Mouse (Mus musculus) lung, postnatal 0 days (tissue): ENCODE results near the gene Esf1. TPM values are rescaled to one million over a fixed set of nuclear protein-coding genes. Genes with fewer than 3 reads are reported as not detected.
A peak's percentile ranks its signal among the peaks of the same experiment; 100 is the strongest.

Experiments
- ATAC-seq: fragments of 200-750 bp; cut with Nextera tagmentation; 2 replicates; pipeline ENCODE4 v1.8.0; 2017; ENCODE audit warnings: moderate library complexity
- DNase-seq: peaks from one replicate; pipeline ENCODE4 v3.0.0-alpha.2; 2016; ENCODE audit warnings: low spot score
- H3K27ac ChIP-seq: fragments of 300-500 bp; sonication (generic); 2 replicates; pipeline ENCODE4 v1.5.1; 2014; ENCODE audit warnings: antibody characterized with exemption, mild to moderate bottlenecking, low read length, mixed read lengths
- H3K27me3 ChIP-seq: fragments of 300-500 bp; sonication (generic); replicated peaks from 2 replicates; pipeline ENCODE4 v1.6.1; 2014; ENCODE audit warnings: low read length, mixed read lengths; ENCODE audit not compliant: insufficient read depth
- H3K36me3 ChIP-seq: fragments of 300-500 bp; sonication (generic); 2 replicates; pipeline ENCODE4 v1.6.1; 2014; ENCODE audit warnings: low read length, mixed read lengths; ENCODE audit not compliant: insufficient read depth
- H3K4me1 ChIP-seq: fragments of 300-500 bp; sonication (generic); 2 replicates; pipeline ENCODE4 v1.6.1; 2014; ENCODE audit warnings: antibody characterized with exemption, low read depth, low read length, mixed read lengths; ENCODE audit not compliant: insufficient read depth
- H3K4me2 ChIP-seq: fragments of 300-500 bp; sonication (generic); replicated peaks from 2 replicates; pipeline ENCODE4 v1.6.1; 2014; ENCODE audit warnings: low read depth, mild to moderate bottlenecking, low read length, moderate library complexity, mixed read lengths
- H3K4me3 ChIP-seq: fragments of 300-500 bp; sonication (generic); 2 replicates; pipeline ENCODE4 v1.5.1; 2014; ENCODE audit warnings: low read depth, low read length
- H3K9ac ChIP-seq: fragments of 300-500 bp; sonication (generic); replicated peaks from 2 replicates; pipeline ENCODE4 v1.6.1; 2014; ENCODE audit warnings: low read depth, mild to moderate bottlenecking
- H3K9me3 ChIP-seq: fragments of 300-500 bp; sonication (generic); 2 replicates; pipeline ENCODE4 v1.6.1; 2016; ENCODE audit warnings: low read length, mixed read lengths
- CTCF ChIP-seq: IDR thresholded peaks from 2 replicates; pipeline ENCODE4 v1.5.1; 2016; ENCODE audit warnings: antibody characterized with exemption, mild to moderate bottlenecking
- EP300 ChIP-seq: IDR thresholded peaks from 2 replicates; pipeline ENCODE4 v1.6.1; 2016; ENCODE audit warnings: antibody characterized with exemption, mild to moderate bottlenecking, control low read depth
- WGBS: fragments of 180-500 bp; shearing (Covaris S2); extraction: QIAGEN DNeasy Blood & Tissue Kit; methylation state at CpG from one replicate; pipeline ENCODE4 v1.1.7; 2014; 5-methylcytosine and 5-hydroxymethylcytosine counted together
- polyA plus RNA-seq: library from polyadenylated mRNA; unstranded; fragments of >200 nt; fragmentation: Nextera tagmentation; extraction: Ambion mirVana; gene quantifications from 2 replicates; pipeline ENCODE4 v1.2.1, GENCODE M21; 2015

The Esf1 gene
- 12.1 and 15.1 TPM in 2 replicates for polyA plus RNA-seq

DNA sequence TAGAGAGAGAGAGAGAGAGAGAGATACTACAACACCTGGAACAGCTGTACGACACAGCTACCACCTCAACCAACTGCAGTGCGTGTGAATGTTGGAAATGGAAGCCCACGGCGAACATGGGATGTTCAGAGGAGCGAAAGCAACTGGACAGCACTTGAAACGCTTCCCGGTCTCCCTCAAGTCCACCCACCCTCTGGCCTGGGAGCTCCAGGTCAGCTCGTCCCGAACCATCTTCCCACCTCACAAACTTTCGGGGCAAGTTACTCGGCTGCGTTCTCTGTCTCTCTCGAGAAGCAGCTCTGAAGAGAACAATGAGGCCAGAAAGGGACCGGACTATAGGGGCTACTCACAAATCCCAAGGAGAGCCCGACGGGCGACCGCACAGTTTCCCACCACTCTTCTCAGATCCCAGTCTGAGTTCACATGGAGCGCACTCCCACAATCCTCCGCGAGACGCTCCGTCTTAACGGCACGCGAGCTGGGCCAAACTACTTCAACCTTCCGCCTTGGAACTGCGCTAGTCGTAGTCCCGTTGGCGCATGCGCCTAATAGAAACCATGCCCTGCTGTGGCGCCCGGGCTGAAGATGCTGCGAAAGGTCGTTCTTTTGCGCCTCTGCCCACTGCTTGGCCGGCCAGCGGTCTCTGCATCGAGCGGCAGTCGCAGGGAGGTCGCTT lies at the start of gene Esf1, which contains the start of gene Ndufaf5:
Esf1 (minus strand) TSS at position 438 of the 676 bp plus-strand sequence.
Ndufaf5 (plus strand) TSS at position 523 of the 676 bp plus-strand sequence.
- DNase-seq, result peak; percentile 99
- no peaks in the 10 kb centered on the region for H3K27me3 ChIP-seq

DNA sequence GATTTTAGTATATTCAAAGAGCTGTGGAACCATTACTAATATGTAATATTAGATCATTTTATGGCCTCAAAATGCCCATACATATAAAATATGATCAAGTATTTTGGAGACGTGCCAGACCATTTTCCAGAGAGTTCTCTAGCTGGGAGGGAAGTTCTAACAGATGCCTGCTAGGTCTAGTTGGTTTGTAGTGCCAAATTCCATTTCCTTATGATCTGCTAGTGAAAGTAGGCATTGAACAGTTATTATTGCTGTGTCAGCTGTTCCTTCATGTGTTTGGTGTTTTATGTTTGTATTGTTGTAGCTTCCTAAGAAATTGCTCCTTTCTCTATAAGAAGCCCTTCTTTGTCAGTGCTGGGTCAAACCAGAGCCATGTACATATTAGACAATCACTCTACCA lies 45.6 kb upstream of the Esf1 start:
- DNase-seq, result no peak
- WGBS, result 50% methylated on average over 1 of the region's 1 CpGs
- H3K4me3 ChIP-seq, result no peak overlapping the region
- ATAC-seq, result no peak
- H3K9ac ChIP-seq, result no peak overlapping the region
- H3K9me3 ChIP-seq, result no peaks in the 10 kb centered on the region
- no peak overlapping the region for H3K4me2 ChIP-seq
- no peak overlapping the region for H3K27ac ChIP-seq
- no peaks in the 10 kb centered on the region for H3K36me3 ChIP-seq
- H3K27me3 ChIP-seq, result no peaks in the 10 kb centered on the region
- no peaks in the 10 kb centered on the region for H3K4me1 ChIP-seq
- no peak for TF ChIP-seq CTCF
- TF ChIP-seq EP300, result no peak

More for the DNA sequence above, at the start of gene Esf1, which contains the start of gene Ndufaf5:
- WGBS, result under 1% methylated on average over 43 of the region's 43 CpGs
- TF ChIP-seq CTCF (no peak), EP300 (no peak)
- peak; percentile 100 for ATAC-seq
- Histone ChIP-seq H3K4me2 (peak within 1 kb of the TSS; percentile 76), H3K36me3 (no peaks in the 10 kb centered on the region), H3K9me3 (no peaks in the 10 kb centered on the region), H3K4me1 (0 out of 2 replicates have a peak, but pooled peaks cover 11% of the 10 kb centered on the region), H3K27ac (0 out of 2 replicates have a peak within 1 kb of the TSS, but pooled peaks have one; percentile 29), H3K4me3 (peak within 1 kb of the TSS; percentile 61), H3K9ac (peak within 1 kb of the TSS; percentile 76)

DNA sequence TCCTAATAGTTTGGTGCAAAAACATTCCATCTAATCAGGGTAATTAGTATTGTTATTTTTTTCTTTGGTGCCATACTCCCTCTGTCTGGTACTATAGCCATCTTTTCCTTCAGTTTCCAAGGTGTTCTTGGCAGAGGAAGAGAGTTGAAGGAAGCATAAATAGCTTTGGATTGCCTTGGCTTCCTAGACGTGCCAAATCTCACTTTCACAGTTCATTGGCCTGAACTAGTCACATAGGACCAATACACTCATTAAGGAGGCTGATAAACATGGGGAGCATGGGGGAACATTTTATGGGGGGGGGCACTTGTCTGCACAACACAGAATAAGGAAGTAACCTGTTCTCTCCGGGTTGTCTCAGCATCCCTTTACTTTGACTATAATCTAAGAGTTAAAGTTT lies 45.1 kb upstream of the Esf1 start:
- no peaks in the 10 kb centered on the region for H3K4me1 ChIP-seq
- H3K27me3 ChIP-seq, result no peaks in the 10 kb centered on the region
- no peaks in the 10 kb centered on the region for H3K9me3 ChIP-seq
- ATAC-seq (no peak), DNase-seq (no peak)
- 62% methylated on average over 2 of the region's 2 CpGs for WGBS
- no peak for TF ChIP-seq EP300
- TF ChIP-seq CTCF, result no peak
- H3K9ac ChIP-seq, result no peak overlapping the region
- H3K4me2 ChIP-seq, result no peak overlapping the region
- no peak overlapping the region for H3K27ac ChIP-seq
- no peak overlapping the region for H3K4me3 ChIP-seq
- H3K36me3 ChIP-seq, result no peaks in the 10 kb centered on the region

DNA sequence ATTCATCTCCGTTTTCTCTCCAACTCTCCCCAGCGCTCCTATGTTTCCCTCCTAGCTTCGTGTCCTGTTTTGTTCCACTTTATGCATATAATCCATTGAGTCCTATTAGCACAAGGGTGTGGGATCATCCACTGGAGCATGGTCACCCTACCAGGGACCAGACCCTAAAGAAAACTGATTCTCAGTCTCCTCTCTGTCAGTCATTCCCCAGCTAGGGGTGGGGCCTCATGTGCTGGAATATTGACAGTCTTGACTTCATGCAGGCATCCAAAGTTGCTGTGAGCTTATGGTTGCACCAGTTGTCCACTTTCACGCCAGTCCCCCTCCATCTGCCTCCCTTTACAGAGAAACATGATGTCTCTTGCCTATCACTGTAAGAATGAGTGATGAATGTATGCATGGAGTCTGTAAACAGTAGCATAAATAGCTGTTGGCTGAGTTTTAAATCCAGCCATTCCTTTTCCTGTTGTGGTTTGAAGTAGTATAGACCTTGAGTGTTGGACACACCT lies 44.2 kb upstream of the Esf1 start:
- H3K4me2 ChIP-seq, result no peak overlapping the region
- no peak overlapping the region for H3K27ac ChIP-seq
- DNase-seq (no peak), ATAC-seq (no peak)
- H3K4me3 ChIP-seq, result no peak overlapping the region
- no peak overlapping the region for H3K9ac ChIP-seq
- no peaks in the 10 kb centered on the region for H3K4me1 ChIP-seq
- no peaks in the 10 kb centered on the region for H3K27me3 ChIP-seq
- H3K9me3 ChIP-seq, result no peaks in the 10 kb centered on the region
- H3K36me3 ChIP-seq, result no peaks in the 10 kb centered on the region
- 87% methylated on average over 4 of the region's 4 CpGs for WGBS
- TF ChIP-seq CTCF (no peak), EP300 (no peak)

DNA sequence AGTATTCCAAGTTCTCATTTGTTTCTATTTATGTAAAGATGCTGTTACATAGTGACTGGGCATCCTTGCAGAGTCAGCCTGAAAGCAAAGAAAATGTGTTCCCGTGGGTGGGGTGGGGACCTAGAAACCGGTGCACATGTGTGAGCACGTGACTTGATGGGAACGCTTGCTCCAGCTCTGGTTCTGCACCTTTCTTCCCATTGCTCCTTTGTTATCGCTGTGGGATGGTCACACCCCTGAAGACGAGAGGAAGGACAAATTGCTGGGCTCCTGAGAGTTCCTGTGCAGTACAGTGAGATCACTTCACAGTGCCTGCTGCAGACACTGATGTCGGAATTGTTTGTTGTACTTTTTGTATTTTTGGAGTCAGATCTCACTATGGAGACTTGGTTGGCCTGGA lies 33.4 kb upstream of the Esf1 start:
- Histone ChIP-seq H3K9me3 (no peaks in the 10 kb centered on the region), H3K4me3 (no peak overlapping the region), H3K36me3 (no peaks in the 10 kb centered on the region), H3K4me1 (no peaks in the 10 kb centered on the region), H3K4me2 (no peak overlapping the region), H3K27me3 (no peaks in the 10 kb centered on the region), H3K27ac (no peak overlapping the region), H3K9ac (no peak overlapping the region)
- 88% methylated on average over 7 of the region's 7 CpGs for whole genome bisulfite sequencing
- DNase-seq, result no peak
- ATAC-seq, result no peak
- TF ChIP-seq EP300, result no peak
- TF ChIP-seq CTCF, result no peak

DNA sequence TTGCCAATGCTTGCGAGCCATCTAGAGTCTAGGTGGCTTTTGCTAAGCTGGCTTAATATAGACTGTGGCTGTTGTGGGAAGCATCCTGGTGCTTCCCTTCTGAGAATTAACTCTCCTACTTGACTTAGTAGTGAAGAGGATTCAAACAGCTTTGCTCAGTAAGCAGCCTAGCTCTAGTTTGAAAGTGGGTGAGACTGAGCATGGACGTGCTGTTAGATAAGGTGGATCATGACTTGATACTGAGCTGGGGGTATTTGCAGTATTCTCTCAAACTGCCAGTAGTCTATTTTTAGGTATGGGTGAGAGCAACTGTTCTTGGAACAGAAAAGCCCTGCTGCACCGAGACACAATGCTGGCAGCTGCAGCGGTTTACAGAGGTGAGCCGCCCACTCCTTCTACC lies 32.2 kb upstream of the Esf1 start:
- Histone ChIP-seq H3K4me2 (no peak overlapping the region), H3K9me3 (no peaks in the 10 kb centered on the region), H3K27ac (no peak overlapping the region), H3K36me3 (no peaks in the 10 kb centered on the region), H3K9ac (no peak overlapping the region), H3K4me3 (no peak overlapping the region), H3K4me1 (no peaks in the 10 kb centered on the region), H3K27me3 (no peaks in the 10 kb centered on the region)
- TF ChIP-seq CTCF (no peak), EP300 (no peak)
- whole genome bisulfite sequencing, result 79% methylated on average over 5 of the region's 5 CpGs
- DNase-seq (no peak), ATAC-seq (no peak)
